Mouse (Mus musculus): Measurements from ENCODE around the gene Acacb. TPM values are rescaled to one million over a fixed set of nuclear protein-coding genes. Genes with fewer than 3 reads are reported as not detected.

The Acacb gene
- total RNA-seq, 2 experiments from 2014 or later, result 184 to 195 TPM

DNA sequence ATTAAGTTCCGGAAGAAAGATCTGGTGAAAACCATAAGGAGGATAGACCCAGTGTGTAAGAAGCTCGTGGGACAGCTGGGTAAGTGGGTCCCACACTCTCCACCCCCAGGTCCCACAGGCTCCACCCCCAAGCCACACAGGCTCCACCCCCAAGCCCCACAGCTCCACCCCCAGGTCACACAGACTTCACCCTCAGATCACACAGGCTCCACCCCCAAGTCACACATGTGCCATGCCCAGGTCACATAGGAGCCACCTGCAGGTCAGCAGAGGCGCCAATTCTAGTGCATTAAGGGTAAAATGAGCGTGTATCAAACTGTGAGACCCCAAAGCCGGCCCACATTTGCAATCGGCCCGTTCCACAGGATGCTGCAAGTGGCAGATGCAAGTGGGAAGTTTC is 100.1 kb downstream of the Acacb start:
- intact Hi-C loops (cut with DNase I), result loop anchor here (5.0 kb wide), 1 partner anchor 136 kb away; the partner anchor contains the start of genes Kctd10 and Ube3b
- DNase-seq, result no peak

GRCm38 (mm10) chr5:114248174-114248589 is 101.8 kb downstream of the Acacb start:
- DNase-seq, result peak; percentile 80 to 86
- intact Hi-C loops (cut with DNase I), result loop anchor here (1.0 to 5.0 kb wide), 2 partner anchors 60 to 134 kb away; partner anchors contain the start of genes Kctd10 and Ube3b

DNA sequence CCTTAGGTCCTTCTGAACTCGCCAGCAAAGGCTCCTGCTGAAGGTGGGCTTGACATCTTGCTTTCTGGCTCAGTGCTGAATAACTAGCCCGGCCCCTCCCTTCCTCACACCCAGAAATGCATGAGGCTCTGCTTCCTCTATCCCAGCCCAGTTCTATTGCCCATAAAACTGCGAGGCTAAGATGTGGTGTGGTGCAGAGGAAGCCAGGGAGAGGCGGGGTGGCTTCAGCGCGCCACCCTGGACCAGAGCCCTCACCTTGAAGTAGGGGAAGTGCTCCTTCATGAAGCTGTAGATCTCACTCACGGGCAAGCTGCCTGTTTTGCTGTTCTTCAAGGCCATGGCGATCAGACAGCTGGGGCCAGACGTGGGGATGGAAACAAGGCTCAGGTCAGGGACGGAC is 113.2 kb downstream of the Acacb start:
- intact Hi-C loops (cut with DNase I), result no loop called here
- DNase-seq, result no peak

GRCm38 (mm10) chr5:114261494-114261893 is 115.2 kb downstream of the Acacb start:
- no peak for DNase-seq
- intact Hi-C loops (cut with DNase I), result no loop called here

GRCm38 (mm10) chr5:114264030-114264459 is 117.7 kb downstream of the Acacb start:
- no peak for DNase-seq
- intact Hi-C loops (cut with DNase I), result no loop called here

DNA sequence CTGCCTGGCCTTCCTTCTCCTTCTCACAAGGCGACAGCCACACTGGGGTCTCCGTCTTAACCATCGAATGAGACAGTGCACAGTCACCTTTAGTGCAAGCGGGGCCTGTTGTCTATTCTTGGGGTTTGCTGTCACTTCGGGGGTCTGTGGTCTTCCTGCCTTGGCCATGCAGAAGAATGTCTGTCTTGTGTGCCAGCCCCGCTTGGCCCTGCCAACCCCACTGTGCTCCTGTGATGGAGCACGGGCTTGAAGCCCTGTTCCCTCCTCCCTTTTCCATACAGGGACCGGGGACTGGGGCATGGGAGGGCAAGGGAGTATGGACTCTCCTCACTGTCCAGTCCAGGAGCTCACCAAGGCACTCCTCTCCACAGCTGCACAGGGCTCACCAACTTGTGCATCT is 118.5 kb downstream of the Acacb start:
- intact Hi-C loops (cut with DNase I), result no loop called here
- no peak for DNase-seq

DNA sequence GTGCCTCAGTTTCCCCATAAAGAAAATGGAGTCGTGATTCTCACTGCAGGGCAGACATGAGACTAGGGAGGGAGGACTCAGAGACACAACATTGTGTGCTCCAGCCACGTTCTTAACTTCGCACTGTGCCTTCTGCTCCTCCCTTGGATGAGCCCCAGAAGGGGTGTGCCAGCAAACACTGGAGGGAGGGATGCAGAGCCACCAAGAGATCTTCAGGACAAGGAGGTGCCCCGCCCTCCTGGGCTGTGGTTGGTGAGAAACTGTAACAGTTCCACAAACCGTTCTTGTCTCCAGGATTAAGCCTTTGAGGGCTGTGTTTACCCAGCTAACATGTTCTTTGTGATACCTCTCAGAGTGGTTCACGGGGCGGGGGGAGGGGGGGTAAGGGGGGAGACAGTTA is 122.3 kb downstream of the Acacb start:
- DNase-seq, result no peak
- intact Hi-C loops (cut with DNase I), result no loop called here

DNA sequence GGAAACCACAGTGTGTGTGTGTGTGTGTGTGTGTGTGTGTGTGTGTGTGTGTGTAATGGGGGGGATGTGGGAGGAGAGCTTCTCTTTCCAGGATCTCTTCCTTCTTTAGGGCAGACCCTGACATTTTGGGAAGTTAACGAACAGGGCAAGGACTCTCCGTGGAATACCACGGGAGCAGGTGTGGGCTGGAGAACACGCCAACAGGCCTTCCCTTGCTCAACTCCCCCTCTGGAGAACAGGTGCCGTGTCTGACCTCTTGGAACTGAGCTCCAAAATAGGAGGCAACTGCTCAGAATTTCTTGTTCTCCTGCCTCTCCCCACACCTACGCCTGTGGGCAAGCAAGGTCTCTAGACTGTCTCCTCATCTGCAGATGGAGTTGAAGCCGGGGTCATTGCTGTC is 123.2 kb downstream of the Acacb start:
- no peak for DNase-seq
- intact Hi-C loops (cut with DNase I), result no loop called here

GRCm38 (mm10) chr5:114269984-114270383 is 123.6 kb downstream of the Acacb start:
- no peak for DNase-seq
- intact Hi-C loops (cut with DNase I), result no loop called here

GRCm38 (mm10) chr5:114273693-114274402 is 127.5 kb downstream of the Acacb start, which contains the start of gene Foxn4:
Foxn4 (minus strand) TSS chr5:114273807.
- intact Hi-C loops (cut with DNase I), result no loop called here

GRCm38 (mm10) chr5:114275339-114275738 is 129.0 kb downstream of the Acacb start:
- no peak for DNase-seq
- intact Hi-C loops (cut with DNase I), result no loop called here

More at GRCm38 (mm10) chr5:114273693-114274402, 127.5 kb downstream of the Acacb start, which contains the start of gene Foxn4:
- DNase-seq, result no peak

DNA sequence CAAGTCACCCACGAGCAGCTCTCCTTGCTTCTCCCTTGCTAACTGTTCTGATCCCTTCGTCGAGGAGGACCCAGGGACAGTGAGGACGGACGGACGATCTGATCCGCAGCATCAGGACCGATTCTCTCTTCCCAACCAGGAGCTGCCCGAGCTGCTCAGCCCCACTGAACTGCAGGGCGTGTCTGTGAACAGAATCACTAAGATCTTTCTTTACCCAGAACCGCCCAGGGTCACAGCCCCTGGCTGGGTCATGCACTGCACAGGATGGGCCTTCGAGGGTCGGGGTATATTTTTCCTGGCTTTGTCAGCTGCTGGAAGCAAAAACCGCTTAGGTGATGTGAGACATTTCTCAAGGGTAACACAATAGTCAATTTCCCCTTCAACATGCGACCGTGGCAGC is 129.7 kb downstream of the Acacb start:
- intact Hi-C loops (cut with DNase I), result no loop called here
- DNase-seq, result no peak

DNA sequence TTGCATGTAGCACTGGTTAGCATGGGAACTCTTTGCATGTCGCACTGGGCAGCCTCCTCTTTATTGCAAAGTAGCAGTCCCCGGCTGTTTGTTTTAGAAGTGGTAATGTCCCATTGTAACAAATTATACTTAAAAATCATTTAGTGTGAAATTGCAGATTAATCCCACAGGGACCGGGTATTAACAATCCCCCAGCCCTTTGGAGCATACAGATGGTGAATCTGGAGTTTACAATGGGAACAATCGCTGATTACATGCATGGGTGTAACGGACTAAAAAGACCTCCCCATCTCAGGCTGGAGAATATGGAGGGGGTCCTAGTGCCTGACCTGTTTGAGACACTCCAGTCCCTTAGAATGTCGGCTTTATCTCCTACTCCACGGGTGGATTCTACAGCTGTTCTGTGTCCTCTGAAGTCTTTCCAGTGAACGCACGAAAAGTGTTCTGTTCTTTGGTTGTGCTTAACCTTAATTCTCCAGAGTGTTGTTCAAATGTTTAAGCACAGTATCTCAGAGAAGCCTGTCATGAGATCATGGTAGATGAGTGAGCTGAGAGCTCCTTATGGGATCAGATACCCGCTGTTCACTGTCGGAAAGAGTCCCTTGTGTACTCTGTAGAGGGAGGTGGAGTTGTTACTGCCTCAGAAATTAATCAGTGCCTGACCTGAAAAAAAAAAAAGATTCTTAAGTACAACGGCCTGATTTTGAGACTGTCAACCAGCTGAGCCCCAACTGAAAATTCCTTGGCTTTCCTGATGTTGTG is 133.2 kb downstream of the Acacb start:
- intact Hi-C loops (cut with DNase I), result no loop called here
- DNase-seq, result no peak

DNA sequence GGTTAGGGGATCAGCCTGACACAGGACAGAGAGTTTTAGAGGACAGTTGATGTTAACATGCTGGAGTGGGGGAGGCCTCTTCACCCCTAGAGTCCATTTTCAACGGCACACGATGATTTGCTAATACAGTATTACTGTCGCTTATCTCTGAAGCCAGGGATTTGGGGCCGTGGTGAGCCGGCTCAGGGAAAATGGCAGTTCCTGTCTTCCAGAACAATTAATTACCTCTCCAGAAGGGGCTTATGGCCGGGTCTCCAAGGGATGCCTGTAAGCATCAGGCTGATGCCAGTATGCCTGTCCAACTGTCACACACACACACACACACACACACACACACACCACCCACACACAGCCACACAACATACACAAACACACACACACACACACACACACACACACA is 136.0 kb downstream of the Acacb start:
- intact Hi-C loops (cut with DNase I), result no loop called here
- DNase-seq, result no peak

- DNase-seq, result no peak
- intact Hi-C loops (cut with DNase I), result no loop called here
These were observed 138.5 kb downstream of the Acacb start for GRCm38 (mm10) chr5:114284604-114285397.

DNA sequence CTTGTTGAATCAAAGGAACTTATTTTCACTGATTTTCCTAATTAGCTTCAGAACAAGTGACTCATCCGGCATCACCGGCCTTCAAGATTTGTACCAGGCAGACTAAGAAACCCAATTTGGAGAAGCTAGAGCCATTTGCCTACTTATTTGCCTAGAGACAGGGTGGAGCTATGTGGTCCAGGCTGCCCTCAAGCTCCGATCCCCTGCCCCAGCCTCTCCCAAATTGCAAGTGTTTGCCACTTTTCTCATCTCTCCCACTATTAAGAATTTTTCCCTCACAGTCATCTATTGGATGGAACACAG is 139.0 kb downstream of the Acacb start:
- intact Hi-C loops (cut with DNase I), result no loop called here
- no peak for DNase-seq

DNA sequence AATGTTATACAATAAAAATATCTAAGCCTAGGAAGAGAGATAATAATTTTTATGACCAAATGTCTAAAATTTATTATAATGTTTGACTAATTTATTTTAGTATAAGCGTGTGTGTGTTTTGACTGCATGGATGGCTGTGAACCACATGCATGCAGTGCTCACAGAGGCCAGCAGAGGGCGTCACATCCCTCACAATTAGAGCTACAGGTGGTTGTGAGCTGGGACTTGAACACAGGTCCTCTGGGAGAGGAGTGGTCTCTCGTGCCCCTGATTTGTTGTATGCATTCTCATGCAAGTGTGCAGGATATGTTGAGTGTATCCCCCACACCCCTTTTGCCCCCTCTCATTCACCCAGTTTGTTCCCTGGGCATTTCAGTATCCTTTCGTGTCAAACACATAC is 139.8 kb downstream of the Acacb start:
- intact Hi-C loops (cut with DNase I), result no loop called here
- no peak for DNase-seq

- no peak for DNase-seq
- intact Hi-C loops (cut with DNase I), result no loop called here
These were observed 140.7 kb downstream of the Acacb start for GRCm38 (mm10) chr5:114286872-114287571.

DNA sequence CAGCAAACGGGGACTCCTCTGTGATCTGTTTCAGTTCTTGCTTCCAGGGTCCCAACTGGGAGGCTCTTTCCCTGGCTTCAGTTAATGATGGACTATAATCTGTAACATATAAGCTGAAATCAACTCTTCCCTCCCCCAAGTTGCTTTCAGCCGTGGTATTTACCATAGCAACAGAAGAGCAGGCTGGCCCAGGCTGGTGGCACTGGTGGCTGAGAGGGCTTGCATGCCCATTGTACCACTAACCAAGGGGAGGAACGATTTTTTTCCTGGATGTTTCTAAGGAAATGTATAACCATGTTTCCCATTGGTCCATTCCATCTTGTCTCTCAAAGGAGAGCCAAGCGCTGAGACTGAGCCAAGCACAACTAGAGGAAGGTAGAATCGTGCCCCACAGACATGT is 142.1 kb downstream of the Acacb start:
- intact Hi-C loops (cut with DNase I), result no loop called here

GRCm38 (mm10) chr5:114288874-114289273 is 142.5 kb downstream of the Acacb start, which contains the start of gene Myo1h:
Myo1h (plus strand) TSS chr5:114289166.
- intact Hi-C loops (cut with DNase I), result no loop called here
- DNase-seq, result no peak

More for the DNA sequence above, 142.1 kb downstream of the Acacb start:
- no peak for DNase-seq

Data from heart, postnatal 14 days (tissue).